Mouse (Mus musculus): ENCODE measurements around the gene Olfr1090. TPM values are rescaled to one million over a fixed set of nuclear protein-coding genes. Genes with fewer than 3 reads are reported as not detected.

The Olfr1090 gene
- total RNA-seq (2015; ENCODE audit: low replicate concordance): not detected in 2 replicates
- not detected in 2 replicates for total RNA-seq (2017; ENCODE audit: low replicate concordance)

- no peak for ATAC-seq (replicated peaks; ENCODE audit: low FRiP score, poor library complexity, severe bottlenecking)
Measured at GRCm38 (mm10) chr2:86758893-86759292, at the start of gene Olfr1090. Gene Olfr1090 (minus strand): TSS chr2:86758993.

- ATAC-seq (replicated peaks; ENCODE audit: low FRiP score, poor library complexity, severe bottlenecking): no peak
Measured at GRCm38 (mm10) chr2:86782179-86782578, 23.4 kb upstream of the Olfr1090 start, which contains the start of gene Olfr1093. Gene Olfr1093 (plus strand): TSS chr2:86782479.

- no peak for ATAC-seq (replicated peaks; ENCODE audit: low FRiP score, poor library complexity, severe bottlenecking)
Measured at GRCm38 (mm10) chr2:86761050-86761449, 2.3 kb upstream of the Olfr1090 start.

GRCm38 (mm10) chr2:86733601-86734000 lies 25.2 kb downstream of the Olfr1090 start, which contains the start of gene Olfr1089:
Gene Olfr1089 (minus strand): TSS chr2:86733701.
- no peak for ATAC-seq (replicated peaks; ENCODE audit: low FRiP score, poor library complexity, severe bottlenecking)

Other genes starting within 250 kb of the Olfr1090 start
- not detected in 2 replicates for gene Olfr1079, start 216.5 kb downstream of the Olfr1090 start, total RNA-seq (2015; ENCODE audit: low replicate concordance)
- not detected in 2 replicates for gene Olfr1079, start 216.5 kb downstream of the Olfr1090 start, total RNA-seq (2017; ENCODE audit: low replicate concordance)
- not detected in 2 replicates for gene Olfr1080, start 200.8 kb downstream of the Olfr1090 start, total RNA-seq (2015; ENCODE audit: low replicate concordance)
- gene Olfr1080, start 200.8 kb downstream of the Olfr1090 start, total RNA-seq (2017; ENCODE audit: low replicate concordance): not detected in 2 replicates
- not detected in 2 replicates for gene Olfr1082, start 160.0 kb downstream of the Olfr1090 start, total RNA-seq (2015; ENCODE audit: low replicate concordance)
- not detected in 2 replicates for gene Olfr1082, start 160.0 kb downstream of the Olfr1090 start, total RNA-seq (2017; ENCODE audit: low replicate concordance)
- gene Olfr1084, start 119.3 kb downstream of the Olfr1090 start, total RNA-seq (2015; ENCODE audit: low replicate concordance): not detected in 2 replicates
- not detected in 2 replicates for gene Olfr1084, start 119.3 kb downstream of the Olfr1090 start, total RNA-seq (2017; ENCODE audit: low replicate concordance)
- gene Olfr1085, start 97.0 kb downstream of the Olfr1090 start, total RNA-seq (2015; ENCODE audit: low replicate concordance): not detected in 2 replicates
- not detected in 2 replicates for gene Olfr1085, start 97.0 kb downstream of the Olfr1090 start, total RNA-seq (2017; ENCODE audit: low replicate concordance)
- not detected in 2 replicates for gene Olfr1086, start 78.9 kb downstream of the Olfr1090 start, total RNA-seq (2015; ENCODE audit: low replicate concordance)
- gene Olfr1086, start 78.9 kb downstream of the Olfr1090 start, total RNA-seq (2017; ENCODE audit: low replicate concordance): not detected in 2 replicates
- not detected in 2 replicates for gene Olfr1087, start 60.6 kb downstream of the Olfr1090 start, total RNA-seq (2015; ENCODE audit: low replicate concordance)
- not detected in 2 replicates for gene Olfr1087, start 60.6 kb downstream of the Olfr1090 start, total RNA-seq (2017; ENCODE audit: low replicate concordance)
- gene Olfr1089, start 25.3 kb downstream of the Olfr1090 start, total RNA-seq (2015; ENCODE audit: low replicate concordance): not detected in 2 replicates
- gene Olfr1089, start 25.3 kb downstream of the Olfr1090 start, total RNA-seq (2017; ENCODE audit: low replicate concordance): not detected in 2 replicates
- gene Olfr1093, start 23.5 kb upstream of the Olfr1090 start, total RNA-seq (2015; ENCODE audit: low replicate concordance): not detected in 2 replicates
- not detected in 2 replicates for gene Olfr1093, start 23.5 kb upstream of the Olfr1090 start, total RNA-seq (2017; ENCODE audit: low replicate concordance)
- gene Olfr141, start 51.0 kb upstream of the Olfr1090 start, total RNA-seq (2015; ENCODE audit: low replicate concordance): not detected in 2 replicates
- not detected in 2 replicates for gene Olfr141, start 51.0 kb upstream of the Olfr1090 start, total RNA-seq (2017; ENCODE audit: low replicate concordance)
- gene Olfr1094, start 65.7 kb upstream of the Olfr1090 start, total RNA-seq (2015; ENCODE audit: low replicate concordance): not detected in 2 replicates
- not detected in 2 replicates for gene Olfr1094, start 65.7 kb upstream of the Olfr1090 start, total RNA-seq (2017; ENCODE audit: low replicate concordance)
- not detected in 2 replicates for gene Olfr1095, start 92.7 kb upstream of the Olfr1090 start, total RNA-seq (2015; ENCODE audit: low replicate concordance)
- gene Olfr1095, start 92.7 kb upstream of the Olfr1090 start, total RNA-seq (2017; ENCODE audit: low replicate concordance): not detected in 2 replicates
- not detected in 2 replicates for gene Gm13723, start 115.8 kb upstream of the Olfr1090 start, total RNA-seq (2015; ENCODE audit: low replicate concordance)
- gene Gm13723, start 115.8 kb upstream of the Olfr1090 start, total RNA-seq (2017; ENCODE audit: low replicate concordance): not detected in 2 replicates
- gene Olfr1097, start 133.2 kb upstream of the Olfr1090 start, total RNA-seq (2015; ENCODE audit: low replicate concordance): not detected in 2 replicates
- not detected in 2 replicates for gene Olfr1097, start 133.2 kb upstream of the Olfr1090 start, total RNA-seq (2017; ENCODE audit: low replicate concordance)
- not detected in 2 replicates for gene Olfr1098, start 165.6 kb upstream of the Olfr1090 start, total RNA-seq (2015; ENCODE audit: low replicate concordance)
- not detected in 2 replicates for gene Olfr1098, start 165.6 kb upstream of the Olfr1090 start, total RNA-seq (2017; ENCODE audit: low replicate concordance)
- not detected in 2 replicates for gene Olfr1099, start 201.7 kb upstream of the Olfr1090 start, total RNA-seq (2015; ENCODE audit: low replicate concordance)
- gene Olfr1099, start 201.7 kb upstream of the Olfr1090 start, total RNA-seq (2017; ENCODE audit: low replicate concordance): not detected in 2 replicates
- not detected in 2 replicates for gene Olfr1100, start 221.0 kb upstream of the Olfr1090 start, total RNA-seq (2015; ENCODE audit: low replicate concordance)
- gene Olfr1100, start 221.0 kb upstream of the Olfr1090 start, total RNA-seq (2017; ENCODE audit: low replicate concordance): not detected in 2 replicates
- not detected in 2 replicates for gene Olfr1101, start 232.2 kb upstream of the Olfr1090 start, total RNA-seq (2015; ENCODE audit: low replicate concordance)
- gene Olfr1101, start 232.2 kb upstream of the Olfr1090 start, total RNA-seq (2017; ENCODE audit: low replicate concordance): not detected in 2 replicates
- not detected in 2 replicates for gene Olfr1102, start 239.4 kb upstream of the Olfr1090 start, total RNA-seq (2015; ENCODE audit: low replicate concordance)
- gene Olfr1102, start 239.4 kb upstream of the Olfr1090 start, total RNA-seq (2017; ENCODE audit: low replicate concordance): not detected in 2 replicates